Mouse (Mus musculus) cerebellum, adult 2 months (tissue): ENCODE data around the gene Zfp598.

Experiments used
- CTCF ChIP-seq: fragments of 200-500 bp; IDR thresholded peaks from 2 replicates; pipeline ENCODE4 v1.5.1; 2011; ENCODE audit warnings: low read depth, mild to moderate bottlenecking, control low read depth, low read length, moderate library complexity, borderline replicate concordance; ENCODE audit not compliant: insufficient read depth
- POLR2A ChIP-seq: fragments of 200-500 bp; IDR thresholded peaks from 2 replicates; pipeline ENCODE4 v1.6.1; 2011; ENCODE audit warnings: low read length, control low read depth, borderline replicate concordance; ENCODE audit not compliant: insufficient read depth

DNA sequence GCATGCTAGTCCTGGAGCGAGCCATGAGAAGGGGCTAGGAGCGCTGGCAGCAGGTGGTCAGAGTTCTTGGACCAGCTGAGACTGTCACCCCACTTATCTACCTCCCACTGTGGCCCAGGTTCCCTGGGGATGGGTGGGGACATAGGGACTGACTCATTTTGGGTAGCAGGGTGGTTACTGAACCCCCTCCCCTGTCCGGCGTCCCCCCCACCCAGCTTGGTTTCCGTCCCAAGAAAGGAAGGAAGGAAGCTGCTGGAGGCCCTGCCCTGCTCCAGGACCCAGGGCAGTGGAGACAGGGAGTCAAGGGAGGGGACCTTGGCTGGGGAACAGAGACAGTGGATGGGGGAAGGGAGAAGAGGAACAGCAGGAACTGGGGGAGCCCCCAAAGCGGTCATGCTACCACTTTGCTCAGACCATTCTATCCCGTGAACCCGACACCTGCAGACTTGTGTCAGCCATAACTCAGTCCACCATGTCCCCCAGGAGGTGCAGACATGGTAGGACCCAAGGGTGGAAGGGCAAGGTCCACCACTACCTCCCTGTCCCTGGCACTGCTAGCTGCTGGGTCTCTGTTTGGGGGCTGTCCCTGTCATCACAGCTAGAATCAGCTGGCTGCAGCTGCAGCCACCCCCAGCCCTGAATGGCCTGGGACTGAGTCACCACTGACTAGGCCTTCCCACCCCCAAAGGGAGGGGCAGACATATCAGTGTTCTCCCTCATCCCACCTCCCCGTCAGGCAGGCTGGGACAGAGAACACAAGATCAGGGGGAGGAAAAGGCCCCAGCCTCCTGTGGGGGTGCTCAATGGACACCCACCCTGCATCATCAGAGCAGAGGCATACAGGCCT is 24.4 kb upstream of the Zfp598 start:
- TF ChIP-seq CTCF, result no peak
- no peak for TF ChIP-seq POLR2A
